ENCODE assay signal across 17 mouse cellular contexts in genomic region chr3:90034653-90035052, GRCm38 (mm10).
"Had no signal": no experiment of that assay in that cellular context is flagged by ENCODE, and none has a peak within 500 bp of the region (broad histone marks: within the 10 kb centered on the region; RNA-seq: fewer than 3 reads in every experiment).

No protein-coding gene starts in this region.

- H3K4me1 ChIP-seq: neural tube, embryonic 12.5 days; neural tube, embryonic 13.5 days; neural tube, embryonic 15.5 days; stomach, embryonic 15.5 days had no signal

- H3K27ac ChIP-seq: neural tube, embryonic 12.5 days; neural tube, embryonic 13.5 days; neural tube, embryonic 15.5 days; stomach, embryonic 15.5 days; stomach, postnatal 0 days had no signal

- H3K4me2 ChIP-seq: neural tube, embryonic 12.5 days; neural tube, embryonic 13.5 days; neural tube, embryonic 15.5 days; stomach, embryonic 15.5 days had no signal

- H3K27me3 ChIP-seq: neural tube, embryonic 12.5 days; neural tube, embryonic 13.5 days; neural tube, embryonic 15.5 days; stomach, embryonic 15.5 days had no signal

- DNase-seq: retina, postnatal 1 day; right cerebral cortex, adult 18-20 months; right cerebral cortex, postnatal 14 days; right cerebral cortex, postnatal 25 days; right cerebral cortex, postnatal 4 days; spleen, adult 18-20 months; thymus, adult 18-20 months; thymus, adult 2 months; thymus, postnatal 14 days; thymus, postnatal 25 days; thymus, postnatal 36 days; thymus, postnatal 4 days had no signal

- H3K9me3 ChIP-seq: neural tube, embryonic 12.5 days; neural tube, embryonic 13.5 days; neural tube, embryonic 15.5 days; stomach, embryonic 15.5 days had no signal

- H3K9ac ChIP-seq: neural tube, embryonic 12.5 days; neural tube, embryonic 13.5 days; neural tube, embryonic 15.5 days; stomach, embryonic 15.5 days had no signal

- H3K4me3 ChIP-seq: neural tube, embryonic 12.5 days; neural tube, embryonic 13.5 days; neural tube, embryonic 15.5 days; stomach, embryonic 15.5 days had no signal
